Mouse (Mus musculus) E14TG2a.4 (cell line): ENCODE measurements around the gene Brd4.

ENCODE experiments used
- CTCF ChIP-seq: conservative IDR thresholded peaks from 2 replicates; pipeline ENCODE4 v1.5.1; 2014; ENCODE audit warnings: low read length
- POU5F1 ChIP-seq: IDR thresholded peaks from 2 replicates; pipeline ENCODE4 v1.6.1; 2014; ENCODE audit warnings: low read length, borderline replicate concordance

- TF ChIP-seq CTCF, result no peak
- TF ChIP-seq POU5F1, result no peak
Measured at GRCm38 (mm10) chr17:32321390-32321734, 36.8 kb upstream of the Brd4 start.
